ENCODE assay signal across 5 mouse cellular contexts in the genomic region with DNA sequence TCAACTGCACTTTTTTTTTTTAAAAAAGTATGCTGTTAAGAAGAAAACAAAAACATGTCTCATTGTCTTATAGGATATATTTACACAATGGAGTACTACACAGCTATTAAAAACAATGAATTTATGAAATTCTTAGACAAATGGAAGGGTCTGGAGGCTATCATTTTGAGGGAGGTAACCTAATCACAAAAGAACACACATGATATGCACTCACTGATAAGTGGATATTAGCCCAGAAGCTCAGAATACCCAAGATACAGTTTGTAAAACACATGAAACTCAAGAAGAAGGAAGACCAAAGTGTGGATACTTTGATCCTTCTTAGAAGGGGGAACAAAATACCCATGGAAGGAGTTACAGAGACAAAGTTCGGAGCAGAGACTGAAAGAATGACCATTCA.
A peak's percentile ranks its signal among the peaks of the same experiment; 100 is the strongest.
DNase-seq lines count a peak whose midpoint lies in the region; ATAC-seq and TF ChIP-seq lines count a peak whose summit lies in the region.
"Not testable (repeated sequence)": the region's sequence is repeated elsewhere in the genome, so short reads cannot be mapped to it uniquely, and the experiment has no call there.

No protein-coding gene starts in this region.

- H3K9me3 ChIP-seq in liver, embryonic 11.5 days (ENCODE audit: control insufficient read depth, low read length); liver, embryonic 12.5 days (replicated peaks); liver, embryonic 13.5 days (replicated peaks); liver, embryonic 14.5 days (ENCODE audit: control insufficient read depth, low read length); liver, embryonic 15.5 days (replicated peaks): not testable (repeated sequence)

- not testable (repeated sequence) for H3K27me3 ChIP-seq in liver, embryonic 11.5 days (replicated peaks; ENCODE audit: control insufficient read depth, insufficient read depth, low read length); liver, embryonic 12.5 days (replicated peaks); liver, embryonic 13.5 days; liver, embryonic 14.5 days (ENCODE audit: control insufficient read depth, insufficient read depth, low read length); liver, embryonic 15.5 days

- DNase-seq in liver, embryonic 11.5 days (ENCODE audit: low spot score); liver, embryonic 13.5 days; liver, embryonic 14.5 days (ENCODE audit: low read depth in 3 of 3, low spot score in 3 of 3): not testable (repeated sequence)

- ATAC-seq in liver, embryonic 11.5 days (replicated peaks; ENCODE audit: low FRiP score), result 0 out of 2 replicates have a peak, but pooled peaks have one; percentile 56
- peak; percentile 67; the same call in 1 of the 2 replicates for ATAC-seq in liver, embryonic 12.5 days
- ATAC-seq in liver, embryonic 13.5 days (ENCODE audit: low read depth), result peak; percentile 63
- peak; percentile 68; the same call in 1 of the 2 replicates for ATAC-seq in liver, embryonic 14.5 days (ENCODE audit: insufficient read depth)
- peak; percentile 51; the same call in 1 of the 2 replicates for ATAC-seq in liver, embryonic 15.5 days (ENCODE audit: insufficient read depth)

- H3K9ac ChIP-seq in liver, embryonic 11.5 days (ENCODE audit: low read depth, low read length); liver, embryonic 12.5 days; liver, embryonic 13.5 days; liver, embryonic 14.5 days (replicated peaks); liver, embryonic 15.5 days: not testable (repeated sequence)

- H3K4me2 ChIP-seq in liver, embryonic 11.5 days; liver, embryonic 12.5 days; liver, embryonic 13.5 days; liver, embryonic 14.5 days (ENCODE audit: low read depth); liver, embryonic 15.5 days: not testable (repeated sequence)

- not testable (repeated sequence) for H3K4me1 ChIP-seq in liver, embryonic 11.5 days (replicated peaks; ENCODE audit: control insufficient read depth, insufficient read depth, low read length); liver, embryonic 13.5 days (replicated peaks); liver, embryonic 14.5 days (replicated peaks; ENCODE audit: control insufficient read depth in 2 of 2, insufficient read depth in 2 of 2, low read length in 1 of 2); liver, embryonic 15.5 days (replicated peaks)
- H3K4me1 ChIP-seq in liver, embryonic 12.5 days, result peaks cover 12% of the 10 kb centered on the region

- peak; percentile 46; the same call in 1 of the 2 replicates for TF ChIP-seq EP300 in liver, embryonic 14.5 days (IDR thresholded peaks at IDR 0.05; ENCODE audit: low read depth)

- 75% methylated on average over 1 of the region's 1 CpGs for WGBS in liver, embryonic 11.5 days
- WGBS in liver, embryonic 12.5 days (ENCODE audit: insufficient replicate concordance), result 56% methylated on average over 1 of the region's 1 CpGs
- 71% methylated on average over 1 of the region's 1 CpGs for WGBS in liver, embryonic 13.5 days (ENCODE audit: insufficient replicate concordance)
- WGBS in liver, embryonic 14.5 days (ENCODE audit: insufficient replicate concordance), result 70% methylated on average over 1 of the region's 1 CpGs
- WGBS in liver, embryonic 15.5 days (ENCODE audit: insufficient replicate concordance), result 59% methylated on average over 1 of the region's 1 CpGs

- not testable (repeated sequence) for H3K4me3 ChIP-seq in liver, embryonic 11.5 days (ENCODE audit: low read depth, low read length); liver, embryonic 12.5 days; liver, embryonic 13.5 days (replicated peaks); liver, embryonic 14.5 days (ENCODE audit: insufficient read depth in 1 of 2, low read depth in 2 of 2, low read length in 2 of 2); liver, embryonic 15.5 days (replicated peaks)

- TF ChIP-seq CTCF in liver, embryonic 14.5 days (IDR thresholded peaks at IDR 0.05; ENCODE audit: low read depth), result not testable (repeated sequence)

- not testable (repeated sequence) for H3K27ac ChIP-seq in liver, embryonic 11.5 days (ENCODE audit: low read depth, low read length); liver, embryonic 12.5 days; liver, embryonic 13.5 days; liver, embryonic 14.5 days; liver, embryonic 15.5 days (replicated peaks)

- H3K36me3 ChIP-seq in liver, embryonic 11.5 days (ENCODE audit: control insufficient read depth, insufficient read depth, low read length); liver, embryonic 12.5 days; liver, embryonic 13.5 days; liver, embryonic 14.5 days (replicated peaks; ENCODE audit: control insufficient read depth, insufficient read depth, low read depth); liver, embryonic 15.5 days (replicated peaks): not testable (repeated sequence)
